Mouse (Mus musculus): ENCODE measurements around the gene Narfl.

GRCm38 (mm10) chr17:25760148-25760547, 13.4 kb upstream of the Narfl start:
- TF ChIP-seq CTCF (IDR thresholded peaks at IDR 0.05; ENCODE audit: low read depth) (no peak), EP300 (IDR thresholded peaks at IDR 0.05; ENCODE audit: low read depth) (no peak)

Measured in liver, postnatal 0 days (tissue).